Mouse (Mus musculus) layer of hippocampus, adult 8-10 months (tissue): ENCODE results near the gene Pon3. TPM values are rescaled to one million over a fixed set of nuclear protein-coding genes. Genes with fewer than 3 reads are reported as not detected.

Experiments
- DNase-seq, 2 experiments: peaks; one replicate each; pipeline ENCODE4 v3.0.0; 2022; ENCODE audit warnings: low spot score in 2 of 2
- total RNA-seq, 4 experiments: library from RNA; stranded (reverse); gene quantifications; 2 replicates each; pipeline ENCODE4 v1.2.4; 2022

Gene Pon3
- total RNA-seq, 4 experiments from 2014 or later, result 3.1 to 7.0 (median 3.7) TPM

- no peak for DNase-seq
Observed at GRCm38 (mm10) chr6:5186229-5186950, 69.7 kb downstream of the Pon3 start.

DNA sequence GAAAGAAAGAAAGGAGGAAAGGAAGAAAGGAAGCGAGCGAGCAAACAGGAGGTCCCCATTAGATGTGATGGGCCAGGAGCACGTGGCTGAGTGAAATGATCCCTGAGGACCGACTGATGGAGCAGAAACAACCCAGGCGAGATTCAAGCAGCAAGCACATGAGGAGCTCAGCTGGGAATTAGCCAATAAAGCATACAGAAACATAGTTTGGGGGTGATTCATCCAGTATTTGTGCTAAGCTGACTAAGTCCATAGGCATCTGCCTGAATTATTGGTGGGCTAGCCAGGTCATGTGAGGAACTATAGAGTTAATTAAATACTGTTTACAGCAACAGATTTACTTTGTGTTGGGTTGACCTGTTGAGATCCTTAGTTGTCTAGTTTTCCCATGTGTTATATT, 75.4 kb downstream of the Pon3 start:
- no peak for DNase-seq

DNA sequence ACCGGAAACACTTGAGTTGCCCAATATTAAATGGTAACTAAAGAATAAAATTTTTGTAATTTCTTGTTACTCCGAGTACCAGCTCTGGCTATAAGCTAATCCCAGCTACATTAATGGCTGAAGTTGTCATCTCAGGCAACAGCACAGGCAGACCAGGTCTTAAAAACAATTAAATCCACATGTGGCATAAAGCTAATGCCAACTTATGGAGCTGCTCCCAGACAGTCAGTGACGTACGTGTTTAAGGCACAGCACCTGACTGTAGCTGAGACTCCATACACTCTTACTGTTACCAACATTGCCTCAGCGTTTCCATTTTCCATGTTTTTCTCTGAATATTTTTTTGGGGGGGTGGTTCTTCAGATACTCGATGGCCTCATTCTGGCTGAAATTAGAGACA, 76.9 kb downstream of the Pon3 start:
- DNase-seq, result no peak

DNA sequence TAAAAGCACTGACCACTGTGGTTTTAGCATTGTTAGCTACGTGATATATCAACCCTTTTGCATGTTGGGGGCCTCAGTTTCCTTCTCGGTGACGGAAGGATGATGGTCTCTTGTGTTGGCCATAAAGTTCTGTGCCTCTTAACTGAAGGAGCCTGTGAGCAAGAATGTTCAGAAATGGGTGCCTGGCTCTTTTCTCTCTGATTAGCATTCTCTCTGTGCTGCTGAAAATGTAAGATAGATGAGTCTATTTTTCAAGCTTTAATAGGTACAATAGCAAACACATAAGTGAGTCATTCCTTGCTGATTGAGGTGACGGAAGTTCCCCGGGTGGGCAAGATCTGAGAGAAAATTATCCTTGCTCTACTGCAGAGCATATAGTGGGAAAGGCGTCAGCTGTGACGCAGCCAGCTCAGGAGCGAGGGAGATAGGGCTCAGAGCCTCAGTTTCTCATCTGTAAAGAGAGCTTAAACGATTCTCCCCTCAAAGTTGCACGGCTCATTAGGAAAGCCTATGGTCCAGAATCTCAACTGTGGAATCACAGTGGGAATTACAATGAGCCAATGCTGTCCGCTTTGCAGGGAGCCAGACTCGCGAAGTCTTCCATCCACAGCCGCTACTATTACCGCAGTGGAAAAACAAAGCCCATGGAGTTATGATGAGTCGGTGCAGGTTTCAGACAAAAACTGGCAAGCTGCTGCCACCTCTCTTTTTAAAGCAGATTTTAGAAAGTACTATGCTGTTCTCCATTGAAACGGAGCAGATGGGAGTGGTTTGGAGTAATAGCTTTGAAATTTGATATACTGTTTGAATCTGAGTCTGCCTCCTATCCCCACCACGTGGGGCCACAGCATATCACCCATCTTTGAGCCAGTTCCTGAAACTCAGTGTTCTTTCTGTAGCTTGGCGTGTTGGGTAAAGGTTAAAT, 77.9 kb downstream of the Pon3 start:
- DNase-seq, result peak in 1 of 2 experiments; percentile 8

GRCm38 (mm10) chr6:5174179-5174812, 81.8 kb downstream of the Pon3 start:
- DNase-seq, result no peak

GRCm38 (mm10) chr6:5172571-5172970, 83.5 kb downstream of the Pon3 start:
- no peak for DNase-seq

DNA sequence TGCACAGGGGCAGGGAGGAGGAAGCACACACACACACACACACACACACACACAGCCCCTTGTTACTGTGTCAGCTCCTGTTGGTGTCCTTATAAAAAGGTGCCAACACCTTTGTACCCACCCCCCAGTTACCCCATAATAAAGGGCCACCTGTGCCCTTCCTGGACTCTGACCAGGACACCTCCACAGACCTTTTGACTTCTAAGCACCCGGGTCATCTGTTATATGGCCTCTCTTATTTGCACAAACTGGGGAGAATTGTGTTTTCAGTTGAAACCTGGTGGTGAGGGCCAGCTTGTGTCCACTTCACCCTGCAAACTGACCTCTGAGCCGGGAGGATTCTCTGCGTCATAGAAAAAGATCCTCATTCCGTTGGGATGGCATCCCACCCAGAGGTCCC, 84.7 kb downstream of the Pon3 start:
- no peak for DNase-seq

Other genes starting within 250 kb of the Pon3 start
- gene Pon1, start 62.3 kb downstream of the Pon3 start, total RNA-seq, result not detected
- 10 to 100 TPM; 19.6 to 21.8 (median 20.3) TPM for gene Pon2, start 42.2 kb upstream of the Pon3 start, total RNA-seq
- under 1 TPM in 3 of 4 experiments, not detected in 1; 0.25 to 0.73 (median 0.37) TPM for gene Asb4, start 127.1 kb upstream of the Pon3 start, total RNA-seq
- 10 to 100 TPM; 16.2 to 24.4 (median 18.5) TPM for gene Pdk4, start 240.0 kb upstream of the Pon3 start, total RNA-seq